ENCODE assay signal across 9 mouse cellular contexts in the genomic region with DNA sequence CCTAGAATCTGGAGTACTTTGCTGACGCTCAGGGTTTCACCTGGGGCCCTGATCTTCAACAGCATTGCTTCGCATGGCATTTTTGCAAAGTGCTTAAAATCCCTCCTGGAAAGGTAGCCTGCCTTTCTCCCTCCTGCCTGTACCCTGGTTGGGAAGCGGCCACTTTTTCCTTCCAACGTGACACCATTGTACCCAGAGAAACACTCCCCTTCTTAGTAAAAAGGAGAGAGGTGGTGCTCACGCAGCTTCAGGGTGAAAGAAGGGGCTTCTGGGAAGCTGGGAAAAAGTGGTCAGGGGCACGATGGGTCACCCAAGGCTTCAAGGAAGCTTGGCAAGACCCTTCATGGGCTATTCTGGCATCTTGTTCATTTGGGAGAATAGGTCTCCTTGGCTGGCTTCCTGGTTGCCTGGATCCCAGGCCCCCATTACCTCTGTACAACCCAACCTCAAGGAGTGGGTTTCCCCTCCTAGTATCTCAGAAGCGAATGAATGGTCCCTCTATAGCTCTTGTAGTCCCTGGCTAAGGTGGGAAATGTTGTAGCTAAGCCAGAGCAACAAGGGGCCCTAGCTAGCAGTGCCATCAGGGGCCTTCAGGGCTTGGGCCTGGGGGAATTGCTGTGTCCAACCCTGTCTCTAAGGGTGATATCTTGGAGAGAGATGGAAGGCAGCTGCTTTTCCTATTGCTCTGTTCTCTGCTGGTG. TPM values are rescaled to one million over a fixed set of nuclear protein-coding genes. Genes with fewer than 3 reads are reported as not detected.
DNase-seq lines count a peak whose midpoint lies in the region; ATAC-seq and TF ChIP-seq lines count a peak whose summit lies in the region.
"Had no signal": no experiment of that assay in that cellular context is flagged by ENCODE, and none has a peak within 500 bp of the region (broad histone marks: within the 10 kb centered on the region; RNA-seq: fewer than 3 reads in every experiment).

No protein-coding gene starts in this region.

- intact Hi-C loops in heart, postnatal 36 days (cut with DNase I), result loop anchor here (10.0 kb wide), 1 partner anchor 179 kb away; the partner anchor contains the start of gene Col9a2

- no peak for TF ChIP-seq POLR2A in ES-Bruce4 (IDR thresholded peaks at IDR 0.05; ENCODE audit: insufficient read depth, low read length)

- no peak overlapping the region for H3K27ac ChIP-seq in heart, embryonic 10.5 days
- no peak overlapping the region for H3K27ac ChIP-seq in ES-Bruce4 (ENCODE audit: insufficient read depth, low read length)
- 0 out of 2 replicates have a peak overlapping the region, but pooled peaks have one; percentile 40 for H3K27ac ChIP-seq in forebrain, postnatal 0 days (ENCODE audit: low read depth, low read length)
- no peak overlapping the region for H3K27ac ChIP-seq in liver, embryonic 14.5 days

- peak overlapping the region; percentile 83 for H3K4me2 ChIP-seq in forebrain, postnatal 0 days (ENCODE audit: low read depth)
- peak overlapping the region; percentile 54 for H3K4me2 ChIP-seq in liver, embryonic 14.5 days (ENCODE audit: low read depth)

- TF ChIP-seq EP300 in ES-Bruce4 (IDR thresholded peaks at IDR 0.05; ENCODE audit: insufficient read depth, low read depth, low read length), result no peak
- TF ChIP-seq EP300 in liver, embryonic 14.5 days (IDR thresholded peaks at IDR 0.05; ENCODE audit: low read depth), result no peak

- 17% methylated on average over 7 of the region's 7 CpGs for WGBS in heart, embryonic 10.5 days
- WGBS in forebrain, postnatal 0 days, result 11% methylated on average over 7 of the region's 7 CpGs
- WGBS in liver, embryonic 14.5 days (ENCODE audit: insufficient replicate concordance), result 31% methylated on average over 7 of the region's 7 CpGs

- no peak for DNase-seq in heart, embryonic 10.5 days (ENCODE audit: low spot score)
- DNase-seq in heart, postnatal 36 days, result no peak
- peak; percentile 44 for DNase-seq in forebrain, postnatal 0 days
- no peak for DNase-seq in liver, embryonic 14.5 days (ENCODE audit: low read depth in 3 of 3, low spot score in 3 of 3)
- no peak for DNase-seq in urinary bladder, postnatal 14 days (ENCODE audit: low spot score)
- no peak for DNase-seq in frontal cortex, postnatal 25 days (ENCODE audit: low spot score in 2 of 2)
- DNase-seq: lung, adult 2 months had no signal

- H3K36me3 ChIP-seq in heart, embryonic 10.5 days, result no peaks in the 10 kb centered on the region
- H3K36me3 ChIP-seq in ES-Bruce4 (ENCODE audit: control insufficient read depth, insufficient read depth, low read length, poor library complexity, severe bottlenecking), result no peaks in the 10 kb centered on the region
- no peaks in the 10 kb centered on the region for H3K36me3 ChIP-seq in forebrain, postnatal 0 days (ENCODE audit: insufficient read depth)
- H3K36me3 ChIP-seq in liver, embryonic 14.5 days (replicated peaks; ENCODE audit: control insufficient read depth, insufficient read depth, low read depth), result no peaks in the 10 kb centered on the region

- H3K27me3 ChIP-seq in heart, embryonic 10.5 days (ENCODE audit: insufficient read depth, poor library complexity, severe bottlenecking), result peaks cover 69% of the 10 kb centered on the region
- no peaks in the 10 kb centered on the region for H3K27me3 ChIP-seq in ES-Bruce4 (ENCODE audit: control insufficient read depth, insufficient read depth, low read length, poor library complexity, severe bottlenecking)
- no peaks in the 10 kb centered on the region for H3K27me3 ChIP-seq in forebrain, postnatal 0 days (ENCODE audit: insufficient read depth, low read length)
- H3K27me3 ChIP-seq in liver, embryonic 14.5 days (ENCODE audit: control insufficient read depth, insufficient read depth, low read length), result peaks cover 23% of the 10 kb centered on the region

- H3K9me3 ChIP-seq in heart, embryonic 10.5 days, result no peaks in the 10 kb centered on the region
- no peaks in the 10 kb centered on the region for H3K9me3 ChIP-seq in ES-Bruce4 (replicated peaks; ENCODE audit: control insufficient read depth, insufficient read depth, low read length, poor library complexity, severe bottlenecking)
- no peaks in the 10 kb centered on the region for H3K9me3 ChIP-seq in forebrain, postnatal 0 days (ENCODE audit: low read length)
- H3K9me3 ChIP-seq in liver, embryonic 14.5 days (ENCODE audit: control insufficient read depth, low read length), result no peaks in the 10 kb centered on the region

- TF ChIP-seq CTCF in ES-Bruce4 (IDR thresholded peaks at IDR 0.05; ENCODE audit: low read depth, low read length), result no peak
- no peak for TF ChIP-seq CTCF in forebrain, postnatal 0 days (IDR thresholded peaks at IDR 0.05; ENCODE audit: low read depth)
- TF ChIP-seq CTCF in liver, embryonic 14.5 days (IDR thresholded peaks at IDR 0.05; ENCODE audit: low read depth), result no peak

- H3K9ac ChIP-seq in ES-Bruce4 (ENCODE audit: low read depth, poor library complexity, severe bottlenecking), result peak overlapping the region; percentile 65
- peak overlapping the region; percentile 69 for H3K9ac ChIP-seq in forebrain, postnatal 0 days
- no peak overlapping the region for H3K9ac ChIP-seq in liver, embryonic 14.5 days (replicated peaks)

- peak overlapping the region; percentile 85 for H3K4me3 ChIP-seq in heart, embryonic 10.5 days
- peak overlapping the region; percentile 72 for H3K4me3 ChIP-seq in ES-Bruce4 (ENCODE audit: low read depth, low read length)
- peak overlapping the region; percentile 61 for H3K4me3 ChIP-seq in forebrain, postnatal 0 days (ENCODE audit: low read depth, low read length)
- no peak overlapping the region for H3K4me3 ChIP-seq in liver, embryonic 14.5 days (ENCODE audit: insufficient read depth in 1 of 2, low read depth in 2 of 2, low read length in 2 of 2)

- ATAC-seq in forebrain, postnatal 0 days, result peak; percentile 46
- no peak for ATAC-seq in liver, embryonic 14.5 days (ENCODE audit: insufficient read depth)
- no peak for ATAC-seq in granulocyte monocyte progenitor cell, adult 5-6 weeks (replicated peaks; ENCODE audit: poor library complexity, severe bottlenecking)

- H3K4me1 ChIP-seq in heart, embryonic 10.5 days, result peaks cover 53% of the 10 kb centered on the region
- H3K4me1 ChIP-seq in ES-Bruce4 (ENCODE audit: control insufficient read depth, insufficient read depth, low read length), result no peaks in the 10 kb centered on the region
- H3K4me1 ChIP-seq in forebrain, postnatal 0 days (ENCODE audit: insufficient read depth), result no peaks in the 10 kb centered on the region
- no peaks in the 10 kb centered on the region for H3K4me1 ChIP-seq in liver, embryonic 14.5 days (replicated peaks; ENCODE audit: control insufficient read depth in 2 of 2, insufficient read depth in 2 of 2, low read length in 1 of 2)

RNA-seq across cellular contexts. Expression of gene Rims3, which starts 0.9 kb away (rescaled TPM):
- polyA plus RNA-seq in heart, embryonic 10.5 days (2016; fragmentation: Nextera tagmentation; extraction: Ambion mirVana), result 1.8 and 3.4 TPM in 2 replicates
- under 1 TPM; 0.06 to 0.08 TPM for total RNA-seq in heart, postnatal 36 days (2021)
- polyA plus RNA-seq in ES-Bruce4 (2011; ENCODE audit: insufficient read depth, insufficient read length, low read depth, missing spikeins), result 7.3 and 9.3 TPM in 2 replicates
- total RNA-seq in forebrain, postnatal 0 days (2014; rRNA removed), result 68.2 and 86.1 TPM in 2 replicates
- 14.7 and 21.7 TPM in 2 replicates for polyA plus RNA-seq in forebrain, postnatal 0 days (2015; fragmentation: Nextera tagmentation; extraction: Ambion mirVana)
- polyA plus RNA-seq in liver, embryonic 14.5 days (2012; rRNA removed), result 0.19 and 0.25 TPM in 2 replicates
- polyA plus RNA-seq in liver, embryonic 14.5 days (2014; fragmentation: Nextera tagmentation; extraction: Ambion mirVana), result 0.09 and 0.15 TPM in 2 replicates
- not detected in 2 replicates for total RNA-seq in granulocyte monocyte progenitor cell, adult 5-6 weeks (2014; fragmentation: Nextera tagmentation)
- total RNA-seq in granulocyte monocyte progenitor cell, adult 5-6 weeks (2017), result not detected in 2 replicates

RNA-seq across cellular contexts. Expression of gene Nfyc, which starts 24.1 kb away (rescaled TPM):
- polyA plus RNA-seq in heart, embryonic 10.5 days (2016; fragmentation: Nextera tagmentation; extraction: Ambion mirVana), result 111 and 117 TPM in 2 replicates
- total RNA-seq in heart, postnatal 36 days (2021), result 10 to 100 TPM; 54.8 to 63.6 TPM
- polyA plus RNA-seq in ES-Bruce4 (2011; ENCODE audit: insufficient read depth, insufficient read length, low read depth, missing spikeins), result 40.1 and 46.2 TPM in 2 replicates
- total RNA-seq in forebrain, postnatal 0 days (2014; rRNA removed), result 72.7 and 78.2 TPM in 2 replicates
- 74.6 and 81.4 TPM in 2 replicates for polyA plus RNA-seq in forebrain, postnatal 0 days (2015; fragmentation: Nextera tagmentation; extraction: Ambion mirVana)
- polyA plus RNA-seq in liver, embryonic 14.5 days (2012; rRNA removed), result 53.3 and 58.2 TPM in 2 replicates
- 50.6 and 50.7 TPM in 2 replicates for polyA plus RNA-seq in liver, embryonic 14.5 days (2014; fragmentation: Nextera tagmentation; extraction: Ambion mirVana)
- 24.9 and 53.4 TPM in 2 replicates for total RNA-seq in granulocyte monocyte progenitor cell, adult 5-6 weeks (2014; fragmentation: Nextera tagmentation)
- 45.1 and 61.6 TPM in 2 replicates for total RNA-seq in granulocyte monocyte progenitor cell, adult 5-6 weeks (2017)

Comparison
In these comparisons a context has a peak if more than half of its experiments do, and no peak if none do; other contexts are left out.
1. H3K4me3 ChIP-seq: peak in heart, embryonic 10.5 days (single experiment), ES-Bruce4 (single experiment) and forebrain, postnatal 0 days (single experiment); none in liver, embryonic 14.5 days (0 of 2).